Mouse (Mus musculus) CH12.LX (cell line): ENCODE results near the gene Afdn.

Experiments
- E2F4 ChIP-seq: IDR thresholded peaks from 2 replicates; pipeline ENCODE4 v1.6.1; 2011; ENCODE audit warnings: low read depth, low read length, improper control_type of control experiment; ENCODE audit not compliant: insufficient replicate concordance
- MAX ChIP-seq: IDR thresholded peaks from 2 replicates; pipeline ENCODE4 v1.6.1; 2011; ENCODE audit warnings: low read length, improper control_type of control experiment

DNA sequence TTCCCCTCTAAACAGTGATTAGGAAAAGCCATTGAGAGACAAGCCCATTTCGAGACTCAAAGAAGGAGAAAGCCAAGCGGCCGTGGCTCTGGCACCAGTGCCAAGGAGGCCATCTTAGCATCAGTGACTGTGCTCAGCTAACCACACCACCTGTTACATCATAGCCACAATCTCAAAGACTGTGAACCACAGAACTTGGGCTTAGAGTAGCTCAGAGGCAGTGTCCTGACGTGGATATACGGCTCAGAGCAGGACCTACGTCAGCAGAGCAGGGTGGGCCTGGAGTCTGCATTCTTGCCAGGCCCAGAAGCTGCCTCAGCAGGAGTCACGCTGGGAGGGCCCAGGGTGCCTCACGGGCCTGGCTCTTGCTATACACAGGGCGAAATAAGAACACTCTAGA is 44.8 kb upstream of the Afdn start:
- TF ChIP-seq E2F4 (no peak), MAX (no peak)
